Mouse (Mus musculus) embryonic facial prominence, embryonic 14.5 days (tissue): ENCODE measurements around the gene Rgs9bp. TPM values are rescaled to one million over a fixed set of nuclear protein-coding genes. Genes with fewer than 3 reads are reported as not detected.
"Not testable (repeated sequence)": the region's sequence is repeated elsewhere in the genome, so short reads cannot be mapped to it uniquely, and the experiment has no call there.

Source experiments
- ATAC-seq: fragments of 200-750 bp; cut with Nextera tagmentation; 2 replicates; pipeline ENCODE4 v1.8.0; 2017; ENCODE audit warnings: low read depth, moderate number of reproducible peaks, moderate TSS enrichment
- DNase-seq: peaks from one replicate; pipeline ENCODE4 v3.0.0-alpha.2; 2015; ENCODE audit warnings: low spot score
- H3K27ac ChIP-seq: fragments of 300-500 bp; sonication (generic); replicated peaks from 2 replicates; pipeline ENCODE4 v1.5.1; 2014; ENCODE audit warnings: low read depth, mild to moderate bottlenecking, low read length, moderate library complexity
- H3K27me3 ChIP-seq: fragments of 300-500 bp; sonication (generic); replicated peaks from 2 replicates; pipeline ENCODE4 v1.6.1; 2014; ENCODE audit warnings: low read length; ENCODE audit not compliant: control insufficient read depth, insufficient read depth
- H3K36me3 ChIP-seq: fragments of 300-500 bp; sonication (generic); 2 replicates; pipeline ENCODE4 v1.6.1; 2014; ENCODE audit warnings: low read length, mixed read lengths; ENCODE audit not compliant: control insufficient read depth, insufficient read depth
- H3K4me1 ChIP-seq: fragments of 300-500 bp; sonication (generic); 2 replicates; pipeline ENCODE4 v1.6.1; 2014; ENCODE audit warnings: antibody characterized with exemption, low read length; ENCODE audit not compliant: control insufficient read depth, insufficient read depth
- H3K4me2 ChIP-seq: fragments of 300-500 bp; sonication (generic); 2 replicates; pipeline ENCODE4 v1.6.1; 2014; ENCODE audit warnings: low read depth, mild to moderate bottlenecking, low read length, moderate library complexity, mixed read lengths
- H3K4me3 ChIP-seq: fragments of 300-500 bp; sonication (generic); 2 replicates; pipeline ENCODE4 v1.5.1; 2014; ENCODE audit warnings: low read depth, mild to moderate bottlenecking, low read length
- H3K9ac ChIP-seq: fragments of 300-500 bp; sonication (generic); 2 replicates; pipeline ENCODE4 v1.6.1; 2014; ENCODE audit warnings: low read depth, mild to moderate bottlenecking, low read length, moderate library complexity, mixed read lengths
- H3K9me3 ChIP-seq: fragments of 300-500 bp; sonication (generic); 2 replicates; pipeline ENCODE4 v1.6.1; 2016; ENCODE audit warnings: low read length; ENCODE audit not compliant: control insufficient read depth
- WGBS: fragments of 180-500 bp; shearing (Covaris S2); extraction: QIAGEN DNeasy Blood & Tissue Kit; methylation state at CpG from one replicate; pipeline ENCODE4 v1.1.7; 2014; 5-methylcytosine and 5-hydroxymethylcytosine counted together
- polyA plus RNA-seq: library from polyadenylated mRNA; unstranded; fragments of >200 nt; fragmentation: Nextera tagmentation; extraction: Ambion mirVana; gene quantifications from 2 replicates; pipeline ENCODE4 v1.2.1, GENCODE M21; 2014

Rgs9bp gene
- polyA plus RNA-seq, 1 experiment from 2014 or later = 0.22 TPM

- Histone ChIP-seq H3K27ac (peak within 1 kb of the TSS; percentile 54), H3K27me3 (peaks cover 38% of the 10 kb centered on the region), H3K4me2 (peak within 1 kb of the TSS; percentile 98), H3K4me1 (peaks cover 21% of the 10 kb centered on the region), H3K9ac (peak within 1 kb of the TSS; percentile 82), H3K4me3 (peak within 1 kb of the TSS; percentile 88), H3K9me3 (no peaks in the 10 kb centered on the region), H3K36me3 (no peaks in the 10 kb centered on the region)
- WGBS = under 1% methylated on average over 43 of the region's 49 CpGs
- DNase-seq (peak; percentile 99), ATAC-seq (peak; percentile 98)
Measured at GRCm38 (mm10) chr7:35586055-35586905, 898 bp upstream of the Rgs9bp start, which contains the start of gene Ankrd27. Gene Ankrd27, plus strand, starts transcription at chr7:35586244.

GRCm38 (mm10) chr7:35584786-35585190, 594 bp downstream of the Rgs9bp start:
- H3K9ac ChIP-seq = peak overlapping the region; percentile 82
- no peak for ATAC-seq
- H3K4me1 ChIP-seq = peaks cover 12% of the 10 kb centered on the region
- peak overlapping the region; percentile 98 for H3K4me2 ChIP-seq
- no peak overlapping the region for H3K27ac ChIP-seq
- no peaks in the 10 kb centered on the region for H3K9me3 ChIP-seq
- H3K4me3 ChIP-seq = peak overlapping the region; percentile 88
- WGBS = 0% methylated on average over 13 of the region's 50 CpGs
- DNase-seq = peak; percentile 27
- H3K27me3 ChIP-seq = peaks cover 38% of the 10 kb centered on the region
- H3K36me3 ChIP-seq = no peaks in the 10 kb centered on the region

- peak overlapping the region; percentile 98 for H3K4me2 ChIP-seq
- H3K4me3 ChIP-seq = peak overlapping the region; percentile 88
- no peaks in the 10 kb centered on the region for H3K9me3 ChIP-seq
- H3K9ac ChIP-seq = peak overlapping the region; percentile 82
- peaks cover 38% of the 10 kb centered on the region for H3K27me3 ChIP-seq
- no peak for DNase-seq
- 12% methylated on average over 17 of the region's 36 CpGs for WGBS
- H3K36me3 ChIP-seq = no peaks in the 10 kb centered on the region
- no peak overlapping the region for H3K27ac ChIP-seq
- peaks cover 10% of the 10 kb centered on the region for H3K4me1 ChIP-seq
- no peak for ATAC-seq
Measured at GRCm38 (mm10) chr7:35584068-35584785, 1.2 kb downstream of the Rgs9bp start.

- no peak overlapping the region for H3K4me2 ChIP-seq
- DNase-seq (no peak), ATAC-seq (no peak)
- H3K27me3 ChIP-seq = peaks cover 38% of the 10 kb centered on the region
- no peaks in the 10 kb centered on the region for H3K9me3 ChIP-seq
- peaks cover 6% of the 10 kb centered on the region for H3K4me1 ChIP-seq
- H3K27ac ChIP-seq = no peak overlapping the region
- H3K4me3 ChIP-seq = no peak overlapping the region
- no peak overlapping the region for H3K9ac ChIP-seq
- WGBS = 10% methylated on average over 11 of the region's 11 CpGs
- H3K36me3 ChIP-seq = no peaks in the 10 kb centered on the region
Measured at GRCm38 (mm10) chr7:35583476-35584025, 1.8 kb downstream of the Rgs9bp start.

- peaks cover 6% of the 10 kb centered on the region for H3K4me1 ChIP-seq
- peaks cover 38% of the 10 kb centered on the region for H3K27me3 ChIP-seq
- WGBS = 72% methylated on average over 5 of the region's 5 CpGs
- H3K9me3 ChIP-seq = no peaks in the 10 kb centered on the region
- DNase-seq (no peak), ATAC-seq (no peak)
- H3K4me3 ChIP-seq = no peak overlapping the region
- no peak overlapping the region for H3K9ac ChIP-seq
- no peak overlapping the region for H3K4me2 ChIP-seq
- H3K36me3 ChIP-seq = no peaks in the 10 kb centered on the region
- no peak overlapping the region for H3K27ac ChIP-seq
Measured at GRCm38 (mm10) chr7:35582719-35583118, 2.7 kb downstream of the Rgs9bp start.

- Histone ChIP-seq H3K9ac (no peak overlapping the region), H3K4me1 (no peaks in the 10 kb centered on the region), H3K4me3 (no peak overlapping the region), H3K27ac (no peak overlapping the region), H3K36me3 (no peaks in the 10 kb centered on the region), H3K27me3 (peaks cover 34% of the 10 kb centered on the region), H3K9me3 (no peaks in the 10 kb centered on the region), H3K4me2 (no peak overlapping the region)
- WGBS = 27% methylated on average over 4 of the region's 4 CpGs
- DNase-seq = peak; percentile 28
- no peak for ATAC-seq
Measured at GRCm38 (mm10) chr7:35579849-35580248, 5.5 kb downstream of the Rgs9bp start.

- H3K36me3 ChIP-seq, H3K4me2 ChIP-seq, DNase-seq, H3K27me3 ChIP-seq, H3K27ac ChIP-seq, H3K9ac ChIP-seq, H3K4me3 ChIP-seq, H3K9me3 ChIP-seq, H3K4me1 ChIP-seq, ATAC-seq: not testable (repeated sequence)
- 21% methylated on average over 6 of the region's 6 CpGs for WGBS
Measured at GRCm38 (mm10) chr7:35570883-35571282, 14.5 kb downstream of the Rgs9bp start.

GRCm38 (mm10) chr7:35569724-35570123, 15.7 kb downstream of the Rgs9bp start:
- H3K9me3 ChIP-seq, H3K27ac ChIP-seq, ATAC-seq, H3K27me3 ChIP-seq, H3K9ac ChIP-seq, DNase-seq, H3K36me3 ChIP-seq, H3K4me2 ChIP-seq, H3K4me1 ChIP-seq, H3K4me3 ChIP-seq: not testable (repeated sequence)
- 90% methylated on average over 4 of the region's 4 CpGs for WGBS
